Mouse (Mus musculus) embryonic facial prominence, embryonic 15.5 days (tissue): ENCODE measurements at regions not wholly inside any gene's neighbourhood (a gene's known extent, or its start where the extent isn't known, plus 50 kb on each side); places are given as distances from the start of the nearest gene placed in this dataset.

Experiments
- ATAC-seq: fragments of 200-750 bp; cut with Nextera tagmentation; 2 replicates; pipeline ENCODE4 v1.8.0; 2017; ENCODE audit warnings: low read depth, moderate TSS enrichment; ENCODE audit not compliant: insufficient number of reproducible peaks, low FRiP score, low TSS enrichment
- H3K27ac ChIP-seq: fragments of 300-500 bp; sonication (generic); replicated peaks from 2 replicates; pipeline ENCODE4 v1.5.1; 2015; ENCODE audit warnings: mild to moderate bottlenecking, inconsistent platforms
- H3K27me3 ChIP-seq: fragments of 300-500 bp; sonication (generic); 2 replicates; pipeline ENCODE4 v1.6.1; 2015; ENCODE audit warnings: inconsistent platforms
- H3K36me3 ChIP-seq: fragments of 300-500 bp; sonication (generic); 2 replicates; pipeline ENCODE4 v1.6.1; 2015; ENCODE audit warnings: mild to moderate bottlenecking, inconsistent platforms
- H3K4me1 ChIP-seq: fragments of 300-500 bp; sonication (generic); 2 replicates; pipeline ENCODE4 v1.6.1; 2015; ENCODE audit warnings: inconsistent platforms
- H3K4me2 ChIP-seq: fragments of 300-500 bp; sonication (generic); replicated peaks from 2 replicates; pipeline ENCODE4 v1.6.1; 2015; ENCODE audit warnings: mild to moderate bottlenecking, inconsistent platforms
- H3K4me3 ChIP-seq: fragments of 300-500 bp; sonication (generic); replicated peaks from 2 replicates; pipeline ENCODE4 v1.5.1; 2015; ENCODE audit warnings: mild to moderate bottlenecking, inconsistent platforms
- H3K9ac ChIP-seq: fragments of 300-500 bp; sonication (generic); 2 replicates; pipeline ENCODE4 v1.6.1; 2015; ENCODE audit warnings: inconsistent platforms
- H3K9me3 ChIP-seq: fragments of 300-500 bp; sonication (generic); replicated peaks from 2 replicates; pipeline ENCODE4 v1.6.1; 2016; ENCODE audit warnings: inconsistent platforms
- WGBS: fragments of 180-500 bp; shearing (Covaris S2); methylation state at CpG from one replicate; pipeline ENCODE4 v1.1.7; 2015; 5-methylcytosine and 5-hydroxymethylcytosine counted together

DNA sequence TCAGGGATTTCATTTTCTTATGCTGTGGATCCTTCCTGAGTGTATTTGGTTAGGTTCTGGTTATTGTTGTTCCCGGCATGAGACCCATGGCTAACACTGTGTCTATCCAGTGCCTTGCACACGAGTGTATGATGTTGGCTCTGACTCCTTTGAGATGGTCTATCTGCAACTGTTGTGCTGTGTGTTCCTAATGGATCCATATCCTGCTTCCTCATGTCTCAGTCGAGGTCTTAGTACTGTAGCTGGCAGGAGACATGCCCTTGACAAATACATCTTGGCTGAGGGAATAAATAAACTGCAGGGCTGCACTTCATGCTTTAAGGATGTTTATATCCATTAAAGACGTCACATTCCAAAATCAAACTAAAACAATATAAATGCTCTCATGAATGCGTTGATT, 247.9 kb downstream of the Gm11077 start:
- H3K4me3 ChIP-seq: no peak overlapping the region
- H3K9me3 ChIP-seq: no peaks in the 10 kb centered on the region
- H3K4me2 ChIP-seq: no peak overlapping the region
- H3K27me3 ChIP-seq: no peaks in the 10 kb centered on the region
- no peak overlapping the region for H3K9ac ChIP-seq
- no peaks in the 10 kb centered on the region for H3K4me1 ChIP-seq
- 58% methylated on average over 5 of the region's 5 CpGs for WGBS
- ATAC-seq: no peak
- H3K27ac ChIP-seq: no peak overlapping the region
- H3K36me3 ChIP-seq: no peaks in the 10 kb centered on the region

DNA sequence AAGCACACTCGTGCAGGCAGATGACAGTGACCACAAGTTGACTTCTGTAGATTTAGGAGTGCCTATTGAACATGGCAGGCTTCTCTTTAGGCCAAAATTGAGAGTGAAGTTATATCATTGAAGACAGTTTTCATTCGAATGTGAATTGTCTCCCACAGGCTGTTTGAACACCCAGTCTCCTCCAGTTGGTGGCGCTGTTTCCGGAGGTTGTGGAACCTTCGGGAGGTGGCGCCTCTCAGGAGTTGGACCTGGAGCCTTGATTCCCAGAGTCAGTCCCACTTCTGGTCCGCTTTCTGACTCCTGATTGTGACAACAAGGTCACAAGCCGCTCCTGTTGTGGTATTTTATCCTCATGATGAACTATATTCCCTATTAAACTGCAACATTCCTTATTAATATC, 254.5 kb downstream of the Gm11077 start:
- Histone ChIP-seq H3K9me3 (no peaks in the 10 kb centered on the region), H3K27me3 (no peaks in the 10 kb centered on the region), H3K9ac (no peak overlapping the region), H3K27ac (no peak overlapping the region), H3K4me1 (no peaks in the 10 kb centered on the region), H3K4me3 (no peak overlapping the region), H3K36me3 (no peaks in the 10 kb centered on the region), H3K4me2 (no peak overlapping the region)
- 88% methylated on average over 8 of the region's 8 CpGs for WGBS
- no peak for ATAC-seq

DNA sequence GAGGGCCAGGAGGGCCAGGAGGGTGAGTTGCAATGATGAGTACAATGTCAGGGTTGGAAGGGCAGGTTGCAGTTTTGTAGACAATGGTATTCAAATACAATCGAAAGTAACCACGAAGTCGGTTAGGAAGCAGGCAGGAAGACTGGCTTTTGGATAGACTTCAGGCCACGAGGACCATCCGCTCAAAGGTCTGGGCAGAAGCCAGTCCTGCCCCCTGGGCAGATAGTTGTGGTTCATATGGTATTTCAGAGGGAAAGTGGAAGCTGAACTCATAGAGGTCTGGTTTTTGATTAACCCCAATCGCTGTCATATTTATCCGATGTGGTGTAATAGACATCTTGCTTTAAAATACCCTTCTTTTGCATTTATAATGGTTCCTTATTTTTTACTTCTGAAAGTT, 255.2 kb downstream of the Gm11077 start:
- H3K27ac ChIP-seq: no peak overlapping the region
- no peaks in the 10 kb centered on the region for H3K27me3 ChIP-seq
- WGBS: 76% methylated on average over 7 of the region's 7 CpGs
- H3K4me2 ChIP-seq: no peak overlapping the region
- no peaks in the 10 kb centered on the region for H3K9me3 ChIP-seq
- no peaks in the 10 kb centered on the region for H3K4me1 ChIP-seq
- no peak overlapping the region for H3K9ac ChIP-seq
- H3K36me3 ChIP-seq: no peaks in the 10 kb centered on the region
- no peak overlapping the region for H3K4me3 ChIP-seq
- ATAC-seq: no peak

DNA sequence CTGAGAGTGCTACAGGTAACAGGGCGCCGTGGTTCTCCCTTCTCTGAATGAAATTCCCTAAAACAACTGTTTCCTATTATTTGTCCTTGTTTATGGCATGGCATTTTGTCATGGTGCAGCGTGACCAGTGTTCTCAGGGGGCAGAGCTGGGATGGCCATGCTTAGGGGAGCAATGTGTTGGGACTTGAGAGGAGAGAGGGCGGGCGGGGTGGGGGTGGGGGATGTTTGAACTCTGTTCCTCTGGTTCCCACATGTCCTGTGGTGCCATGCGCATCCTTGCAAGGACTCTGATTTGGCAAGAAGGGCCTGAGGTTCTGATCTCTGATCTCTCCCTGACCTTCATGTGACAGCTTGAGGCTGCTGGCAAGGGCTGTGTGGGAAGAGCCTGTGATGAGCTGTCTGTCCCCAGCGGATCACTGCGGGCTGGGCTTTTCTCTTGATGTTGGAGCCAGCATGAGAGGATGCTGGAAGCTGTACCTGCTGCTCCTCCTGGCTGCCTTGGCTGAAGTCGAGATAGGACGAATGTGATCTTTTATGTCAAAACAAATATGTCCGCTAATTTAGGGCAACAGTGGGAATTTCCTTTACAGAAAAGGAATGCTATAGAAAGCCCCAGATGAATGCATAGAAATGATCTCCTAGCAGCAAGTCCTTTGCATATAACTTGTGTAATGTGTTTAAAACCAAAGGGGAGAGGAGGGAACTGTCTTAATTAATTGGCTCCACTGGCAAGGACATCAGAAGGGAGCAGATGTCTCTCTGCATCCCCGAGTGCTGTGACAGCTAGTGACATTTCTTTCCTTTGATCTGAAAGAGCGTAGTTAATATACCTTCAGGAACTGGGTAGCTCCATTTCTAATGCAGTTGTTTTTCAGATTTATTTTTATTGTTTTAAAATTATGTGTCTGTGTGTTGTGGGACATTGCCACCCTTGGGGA, 255.2 kb upstream of the Pde3a start:
- no peaks in the 10 kb centered on the region for H3K36me3 ChIP-seq
- H3K4me2 ChIP-seq: no peak overlapping the region
- H3K9ac ChIP-seq: no peak overlapping the region
- WGBS: 55% methylated on average over 13 of the region's 13 CpGs
- no peak overlapping the region for H3K4me3 ChIP-seq
- no peak overlapping the region for H3K27ac ChIP-seq
- no peaks in the 10 kb centered on the region for H3K9me3 ChIP-seq
- no peaks in the 10 kb centered on the region for H3K4me1 ChIP-seq
- H3K27me3 ChIP-seq: no peaks in the 10 kb centered on the region
- ATAC-seq: no peak

DNA sequence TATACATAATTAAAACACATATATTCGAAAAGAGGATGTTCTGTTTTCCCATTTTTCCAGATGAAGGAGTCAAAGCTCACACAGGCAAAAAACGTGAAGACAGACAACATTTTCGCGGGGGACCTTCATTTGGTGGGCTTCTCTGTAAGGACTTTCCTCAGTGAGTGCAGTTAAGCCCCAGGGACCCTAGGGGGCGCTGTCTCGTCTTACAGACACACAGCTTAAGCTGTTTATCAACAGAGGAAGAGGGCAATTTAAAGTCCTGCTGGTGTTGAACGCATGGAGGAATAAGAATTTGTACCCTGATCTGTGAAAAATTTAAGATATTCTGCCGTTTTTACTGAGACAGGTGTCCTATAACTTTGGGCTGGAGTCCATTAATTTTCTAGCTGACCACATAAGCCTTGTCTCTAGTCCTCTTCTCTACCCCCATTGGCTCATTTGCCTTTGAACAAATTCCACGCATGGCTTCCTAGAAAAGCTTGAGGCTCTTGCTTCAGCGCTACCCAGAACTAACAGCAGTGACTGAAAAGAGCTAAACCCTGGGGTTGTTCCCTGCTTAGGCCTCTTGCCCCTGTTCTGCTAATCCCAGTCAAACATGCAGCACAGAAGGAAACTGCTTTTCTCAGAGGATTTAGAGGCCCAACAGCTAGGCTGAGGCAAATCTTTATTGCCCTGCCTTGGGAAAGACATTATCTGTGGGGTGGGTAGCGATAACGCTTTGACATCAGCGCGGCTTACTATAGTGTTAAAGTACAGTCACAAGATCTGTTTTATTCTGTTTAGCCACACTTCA, 253.5 kb upstream of the Pde3a start:
- Histone ChIP-seq H3K4me1 (no peaks in the 10 kb centered on the region), H3K27me3 (no peaks in the 10 kb centered on the region), H3K9me3 (no peaks in the 10 kb centered on the region), H3K4me2 (no peak overlapping the region), H3K27ac (no peak overlapping the region), H3K4me3 (no peak overlapping the region), H3K9ac (no peak overlapping the region), H3K36me3 (no peaks in the 10 kb centered on the region)
- no peak for ATAC-seq
- 65% methylated on average over 14 of the region's 14 CpGs for WGBS

DNA sequence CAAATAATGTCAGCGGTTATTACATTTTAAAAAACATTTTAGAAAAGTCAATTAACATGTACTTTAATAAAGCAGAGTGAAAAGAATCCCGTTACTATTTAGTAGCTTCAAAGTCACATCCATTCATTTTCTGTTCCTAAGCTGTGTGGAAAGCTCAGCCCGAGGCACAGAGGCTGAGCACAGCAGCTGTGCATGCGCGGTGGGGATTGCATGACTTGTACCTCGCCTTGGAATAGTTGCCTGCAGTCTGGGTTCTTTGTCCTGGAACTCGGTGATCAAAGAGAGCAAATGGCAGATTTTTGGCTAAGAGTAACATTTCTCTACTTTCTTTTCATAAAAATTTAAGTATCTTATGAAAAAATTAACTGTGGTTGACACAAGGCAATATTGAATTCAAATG, 251.0 kb upstream of the Pde3a start:
- no peaks in the 10 kb centered on the region for H3K4me1 ChIP-seq
- WGBS: 44% methylated on average over 7 of the region's 7 CpGs
- H3K27me3 ChIP-seq: no peaks in the 10 kb centered on the region
- H3K36me3 ChIP-seq: no peaks in the 10 kb centered on the region
- H3K9ac ChIP-seq: no peak overlapping the region
- no peak overlapping the region for H3K4me3 ChIP-seq
- no peak overlapping the region for H3K27ac ChIP-seq
- ATAC-seq: no peak
- no peaks in the 10 kb centered on the region for H3K9me3 ChIP-seq
- no peak overlapping the region for H3K4me2 ChIP-seq

DNA sequence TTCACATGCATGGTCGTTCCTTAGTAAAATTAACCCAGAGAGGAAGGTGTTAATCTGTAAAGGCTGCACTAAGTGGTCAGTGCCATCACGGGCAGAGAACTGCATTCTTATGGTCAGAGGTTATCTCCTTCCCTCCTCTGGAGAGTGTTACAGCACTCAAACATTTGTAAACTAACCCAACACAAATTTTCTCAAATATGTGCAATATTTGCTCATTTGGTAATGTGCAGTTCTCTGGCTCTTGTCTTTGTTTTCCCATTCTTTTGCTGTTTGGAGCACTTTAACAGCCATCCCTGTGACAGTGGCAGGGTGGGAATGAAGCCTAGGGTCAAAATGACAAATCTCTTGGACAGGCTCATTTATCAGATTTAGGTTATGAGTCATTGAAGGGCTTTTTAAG, 248.5 kb upstream of the Pde3a start:
- Histone ChIP-seq H3K27ac (no peak overlapping the region), H3K4me2 (no peak overlapping the region), H3K9me3 (no peaks in the 10 kb centered on the region), H3K36me3 (no peaks in the 10 kb centered on the region), H3K4me3 (no peak overlapping the region), H3K27me3 (no peaks in the 10 kb centered on the region), H3K4me1 (no peaks in the 10 kb centered on the region), H3K9ac (no peak overlapping the region)
- 62% methylated on average over 2 of the region's 2 CpGs for WGBS
- no peak for ATAC-seq

DNA sequence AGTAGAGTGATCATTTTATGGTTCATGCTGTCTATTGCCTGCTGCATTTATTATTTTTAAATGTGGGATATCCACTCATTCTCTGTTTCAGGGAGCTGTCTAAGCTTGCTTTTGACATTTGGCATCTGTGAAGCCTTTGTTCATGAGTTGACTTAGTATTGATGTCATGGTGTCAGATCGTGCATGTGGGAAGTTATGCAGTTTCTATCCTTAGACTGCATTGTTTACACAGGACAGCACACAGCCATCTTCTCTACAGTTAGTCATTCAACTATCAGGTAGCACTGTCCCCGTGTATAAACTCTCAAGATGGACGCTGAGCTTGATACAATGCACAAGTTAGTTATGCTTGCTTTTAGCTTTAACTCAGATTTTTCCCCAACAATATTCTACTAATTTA, 247.8 kb upstream of the Pde3a start:
- Histone ChIP-seq H3K27me3 (no peaks in the 10 kb centered on the region), H3K9me3 (no peaks in the 10 kb centered on the region), H3K4me2 (no peak overlapping the region), H3K4me3 (no peak overlapping the region), H3K36me3 (no peaks in the 10 kb centered on the region), H3K27ac (no peak overlapping the region), H3K9ac (no peak overlapping the region), H3K4me1 (no peaks in the 10 kb centered on the region)
- 84% methylated on average over 3 of the region's 3 CpGs for WGBS
- no peak for ATAC-seq

DNA sequence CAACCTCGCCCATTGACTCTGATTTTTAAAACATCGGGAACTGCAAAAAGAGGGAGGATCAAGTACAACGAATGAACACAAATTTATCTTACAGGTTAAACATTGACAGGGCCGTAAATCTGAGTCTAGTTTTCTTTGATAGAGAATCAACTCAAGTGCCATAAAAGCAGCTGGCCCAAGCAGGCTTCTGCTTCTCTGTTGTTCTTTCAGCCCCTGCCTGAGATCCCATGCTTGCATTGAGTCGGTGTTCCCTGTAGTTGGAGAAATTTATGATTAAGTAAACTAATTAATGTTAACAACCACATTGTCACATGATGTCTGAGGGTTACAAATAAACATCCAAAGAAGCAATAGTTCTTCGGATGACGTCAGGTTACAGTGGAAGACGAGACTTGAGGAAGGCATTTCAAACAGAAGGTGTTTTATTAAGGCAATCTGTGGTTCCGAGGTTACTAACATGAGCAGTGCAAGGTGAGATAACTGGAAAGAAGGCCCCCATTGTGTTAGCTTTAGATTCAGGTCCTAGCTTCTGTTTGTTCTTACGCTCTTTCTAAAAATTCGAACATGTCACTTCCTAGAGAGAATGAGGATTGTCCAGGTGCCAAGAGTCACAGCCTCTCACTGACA, 233.9 kb upstream of the Pde3a start:
- Histone ChIP-seq H3K4me3 (no peak overlapping the region), H3K4me1 (no peaks in the 10 kb centered on the region), H3K9ac (no peak overlapping the region), H3K36me3 (no peaks in the 10 kb centered on the region), H3K4me2 (no peak overlapping the region), H3K27me3 (no peaks in the 10 kb centered on the region), H3K9me3 (no peaks in the 10 kb centered on the region), H3K27ac (no peak overlapping the region)
- no peak for ATAC-seq
- WGBS: 88% methylated on average over 11 of the region's 11 CpGs

DNA sequence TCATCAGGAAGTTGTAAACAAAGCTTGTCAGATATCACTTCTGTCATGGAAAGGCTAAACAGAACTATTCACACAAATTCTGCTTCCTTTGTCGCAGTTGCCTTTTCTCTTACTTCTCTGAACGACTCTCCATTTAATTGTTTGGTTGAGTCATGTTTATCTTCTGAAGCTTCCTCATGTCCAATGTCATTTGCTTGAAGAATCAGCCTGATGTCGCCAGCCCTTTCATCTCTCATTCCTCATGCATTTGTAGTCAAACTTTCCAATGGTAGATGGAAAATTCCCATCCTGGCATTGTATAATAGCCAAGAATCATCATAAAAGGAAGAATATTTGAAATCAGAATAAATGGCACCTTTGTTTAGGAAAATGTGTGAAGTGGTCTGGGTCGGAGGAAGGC, 225.6 kb upstream of the Pde3a start:
- H3K4me2 ChIP-seq: no peak overlapping the region
- ATAC-seq: no peak
- no peaks in the 10 kb centered on the region for H3K36me3 ChIP-seq
- H3K27ac ChIP-seq: no peak overlapping the region
- H3K9ac ChIP-seq: no peak overlapping the region
- H3K4me3 ChIP-seq: no peak overlapping the region
- no peaks in the 10 kb centered on the region for H3K27me3 ChIP-seq
- 81% methylated on average over 4 of the region's 4 CpGs for WGBS
- H3K9me3 ChIP-seq: no peaks in the 10 kb centered on the region
- H3K4me1 ChIP-seq: no peaks in the 10 kb centered on the region

DNA sequence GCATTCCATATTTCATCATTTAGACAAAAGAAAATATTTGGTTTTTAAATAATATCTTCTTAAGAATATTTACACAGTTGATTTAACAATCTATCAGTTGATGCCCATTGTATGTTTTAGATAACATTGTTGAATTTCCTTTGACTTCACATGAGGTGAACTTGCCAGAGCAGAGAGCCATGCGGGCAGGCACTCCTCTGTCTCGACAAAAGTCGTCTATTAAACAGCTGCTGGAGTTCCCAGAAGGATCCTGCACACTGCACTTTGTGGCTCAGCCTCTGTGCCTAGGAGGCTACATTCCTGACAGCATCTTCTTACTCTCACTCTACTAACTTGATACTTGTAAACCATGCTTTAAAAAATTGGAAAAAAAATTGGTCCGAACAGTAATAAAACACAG, 221.7 kb upstream of the Pde3a start:
- ATAC-seq: no peak

More for the DNA sequence above, 221.7 kb upstream of the Pde3a start:
- Histone ChIP-seq H3K9ac (no peak overlapping the region), H3K4me1 (no peaks in the 10 kb centered on the region), H3K4me2 (no peak overlapping the region), H3K27me3 (no peaks in the 10 kb centered on the region), H3K9me3 (no peaks in the 10 kb centered on the region), H3K27ac (no peak overlapping the region), H3K36me3 (no peaks in the 10 kb centered on the region), H3K4me3 (no peak overlapping the region)
- 60% methylated on average over 4 of the region's 4 CpGs for WGBS
